Mouse (Mus musculus) lung, postnatal 4 days (tissue): ENCODE measurements around the gene Slc37a3.
"Not testable (repeated sequence)": the region's sequence is repeated elsewhere in the genome, so short reads cannot be mapped to it uniquely, and the experiment has no call there.

ENCODE experiments used
- DNase-seq, 2 experiments: peaks; one replicate each; pipeline ENCODE4 v3.0.0; 2021

The Slc37a3 gene

DNA sequence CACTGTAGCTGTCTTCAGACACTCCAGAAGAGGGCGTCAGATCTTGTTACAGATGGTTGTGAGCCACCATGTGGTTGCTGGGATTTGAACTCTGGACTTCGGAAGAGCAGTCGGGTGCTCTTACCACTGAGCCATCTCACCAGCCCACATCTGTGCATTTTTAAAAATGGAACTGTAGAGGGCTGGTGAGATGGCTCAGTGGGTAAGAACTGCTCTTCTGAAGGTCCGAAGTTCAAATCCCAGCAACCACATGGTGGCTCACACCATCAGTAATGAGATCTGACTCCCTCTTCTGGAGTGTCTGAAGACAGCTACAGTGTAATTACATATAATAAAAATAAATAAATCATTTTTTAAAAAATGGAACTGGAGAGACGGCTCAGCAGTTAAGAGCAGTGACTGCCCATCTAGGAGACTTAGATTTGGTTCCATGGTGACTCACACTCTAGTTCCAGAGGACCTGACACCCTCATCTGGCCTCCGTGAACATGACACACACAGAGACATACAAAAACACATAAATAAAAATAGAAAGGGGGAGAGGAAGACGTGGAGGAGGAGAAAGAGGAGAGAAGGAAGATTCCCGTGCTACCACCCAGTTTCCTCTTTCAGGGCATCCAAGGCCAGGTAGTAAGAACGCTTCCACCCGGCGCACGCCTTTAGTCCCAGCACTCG, 823 bp upstream of the Slc37a3 start:
- not testable (repeated sequence) for DNase-seq

DNA sequence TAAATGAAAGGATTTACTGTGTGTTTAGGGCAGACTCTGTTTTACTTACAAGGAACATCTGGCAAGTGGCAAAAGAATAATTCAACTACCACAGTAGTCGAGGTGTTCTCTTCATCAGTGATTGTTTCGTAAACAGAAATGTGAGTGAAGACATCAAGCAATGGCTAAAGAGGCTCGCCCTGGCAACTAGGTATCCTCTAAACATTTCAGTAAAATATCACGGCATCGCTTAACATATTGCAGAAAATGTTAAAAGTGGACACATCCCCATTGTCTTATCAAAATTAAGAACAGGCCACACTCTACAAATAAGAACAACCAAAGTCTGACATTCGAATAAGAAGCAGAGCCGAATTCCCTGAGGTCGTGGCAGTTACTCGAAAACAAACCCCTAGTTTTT, 700 bp downstream of the Slc37a3 start:
- DNase-seq: no peak

DNA sequence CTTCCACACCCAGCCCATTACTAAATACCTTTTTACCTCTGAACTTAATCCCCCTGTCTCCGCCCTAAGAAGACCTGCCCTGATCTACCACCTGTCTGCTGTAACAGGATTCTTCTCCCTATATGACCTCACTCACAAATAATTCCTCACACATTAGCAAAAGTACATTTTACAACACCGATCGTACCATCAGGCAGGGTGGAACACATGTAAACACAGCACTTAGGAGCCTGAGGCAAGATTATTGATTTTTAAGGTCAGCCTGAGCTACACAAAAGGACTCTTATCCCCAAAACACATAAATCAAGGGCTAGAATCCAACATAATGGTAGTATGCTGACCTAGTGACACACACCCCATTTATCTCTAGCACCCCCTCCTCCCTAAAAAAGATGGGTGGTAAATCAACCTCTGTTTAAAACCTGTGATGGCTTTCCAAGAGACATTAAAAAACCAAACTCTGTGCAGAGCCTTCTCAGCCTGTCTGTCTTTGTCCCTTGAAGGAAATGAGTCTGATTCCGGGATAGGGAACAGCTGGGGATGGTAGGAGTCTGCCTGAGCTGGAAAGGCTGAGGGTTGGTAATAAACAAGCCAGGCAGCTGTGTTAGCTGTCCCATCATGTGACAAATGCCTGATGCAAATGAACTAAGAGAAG, 4.0 kb downstream of the Slc37a3 start:
- no peak for DNase-seq

DNA sequence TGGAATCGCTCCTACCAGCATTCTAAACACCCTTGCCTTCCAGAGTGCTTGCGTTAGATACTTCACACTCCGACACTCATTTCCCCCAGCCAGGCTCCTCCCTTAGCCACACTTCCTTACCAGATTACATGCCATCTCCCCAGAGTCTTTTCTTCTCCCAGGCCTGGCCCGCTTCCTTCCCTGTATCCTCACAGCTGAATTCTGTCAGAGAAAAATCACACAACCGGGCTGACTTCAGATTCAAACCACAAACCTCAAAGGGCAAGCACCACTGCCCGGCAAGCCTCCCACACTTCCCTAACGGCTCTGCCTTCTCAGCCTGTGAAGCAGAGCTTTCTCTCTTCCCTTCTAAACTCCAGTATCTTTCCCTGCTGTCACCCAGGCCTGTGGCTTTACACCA, 4.7 kb downstream of the Slc37a3 start:
- peak; percentile 55 to 61 for DNase-seq

DNA sequence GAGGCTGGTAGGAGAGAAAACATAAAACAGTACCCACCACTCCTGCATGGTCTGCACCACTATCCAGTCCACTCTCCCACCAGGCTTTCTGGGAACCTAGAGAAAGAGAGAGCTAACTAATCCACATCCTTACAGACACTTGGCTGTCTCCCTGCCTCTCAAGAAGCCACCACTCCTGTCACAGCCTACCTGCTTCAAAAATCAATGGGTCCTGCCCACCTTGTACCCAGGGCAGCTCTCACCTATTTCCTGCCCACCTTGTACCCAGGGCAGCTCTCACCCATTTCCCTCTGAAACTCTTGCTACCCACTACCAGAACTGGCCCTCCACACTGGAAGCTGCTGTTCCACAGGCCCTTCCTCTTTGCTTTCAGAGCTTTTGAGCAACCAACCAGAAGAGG, 5.4 kb downstream of the Slc37a3 start:
- DNase-seq: no peak

DNA sequence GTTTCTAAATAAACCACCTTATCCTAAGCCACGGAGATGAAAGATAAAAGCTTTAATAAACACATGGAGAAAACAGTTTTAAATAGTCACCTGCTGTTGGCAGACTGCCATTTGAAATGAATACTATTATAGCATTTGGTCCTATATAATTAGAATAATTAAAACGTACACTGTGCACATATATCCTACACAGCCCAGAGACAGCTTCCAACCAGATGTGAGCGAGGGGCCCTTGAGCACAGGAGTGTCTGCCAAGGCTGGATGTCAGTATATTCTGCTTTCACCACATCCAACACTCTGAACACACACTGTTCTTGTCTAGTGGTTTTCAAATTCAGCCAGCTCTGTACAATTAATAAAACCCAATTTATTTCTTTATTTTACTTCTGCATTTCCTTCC, 7.8 kb downstream of the Slc37a3 start:
- no peak for DNase-seq

DNA sequence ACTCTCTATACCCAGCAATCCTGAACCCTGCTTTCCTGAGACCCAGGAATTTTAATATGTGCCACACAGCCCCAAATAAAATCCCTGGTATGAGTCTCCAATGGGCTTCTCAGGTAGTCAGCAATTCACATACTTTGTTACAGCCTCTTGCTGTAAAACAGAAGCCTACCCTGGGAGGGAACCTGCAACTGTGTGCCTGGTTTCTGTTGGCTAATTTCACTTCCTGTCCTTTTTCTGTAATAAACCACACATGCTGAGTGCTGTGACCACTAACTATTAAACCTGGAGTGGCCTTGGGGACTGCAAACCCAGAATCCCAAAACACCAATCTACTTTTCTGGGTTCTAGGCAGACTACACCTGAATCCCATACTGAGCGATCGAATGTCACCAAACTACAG, 14.8 kb downstream of the Slc37a3 start:
- DNase-seq: no peak

DNA sequence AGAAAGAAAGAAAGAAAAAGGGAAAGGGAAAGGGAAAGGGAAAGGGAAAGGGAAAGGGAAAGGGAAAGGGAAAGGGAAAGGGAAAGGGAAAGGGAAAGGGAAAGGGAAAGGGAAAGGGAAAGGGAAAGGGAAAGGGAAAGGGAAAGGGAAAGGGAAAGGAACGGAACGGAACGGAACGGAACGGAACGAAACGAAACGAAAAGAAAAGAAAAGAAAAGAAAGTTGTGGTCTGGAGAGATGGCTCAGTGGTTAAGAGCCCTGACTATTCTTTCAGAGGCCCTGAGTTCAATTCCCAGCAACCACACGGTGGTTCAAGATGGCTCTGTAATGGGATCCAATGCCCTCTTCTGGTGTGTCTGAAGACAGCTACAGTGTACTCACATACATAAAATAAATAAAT, 18.3 kb downstream of the Slc37a3 start:
- not testable (repeated sequence) for DNase-seq

DNA sequence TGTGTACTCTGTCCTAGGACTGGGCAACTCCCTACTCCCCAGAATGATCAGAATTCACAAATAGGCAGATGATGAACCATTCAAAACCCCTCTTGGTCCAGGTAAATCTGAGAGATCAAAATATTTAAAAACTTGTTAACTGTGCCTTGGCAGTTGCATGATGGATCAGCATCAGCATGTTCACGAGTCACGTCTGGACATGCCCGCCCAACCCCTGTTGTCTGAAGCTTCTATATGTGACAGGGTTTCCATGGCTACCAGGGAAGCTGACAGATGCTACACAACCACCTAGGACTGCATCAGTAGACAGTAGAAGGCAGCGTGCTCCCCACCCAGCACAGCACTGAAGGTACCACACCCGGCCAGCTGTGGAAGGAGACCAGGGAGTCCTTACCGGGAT, 28.5 kb downstream of the Slc37a3 start:
- DNase-seq: no peak

DNA sequence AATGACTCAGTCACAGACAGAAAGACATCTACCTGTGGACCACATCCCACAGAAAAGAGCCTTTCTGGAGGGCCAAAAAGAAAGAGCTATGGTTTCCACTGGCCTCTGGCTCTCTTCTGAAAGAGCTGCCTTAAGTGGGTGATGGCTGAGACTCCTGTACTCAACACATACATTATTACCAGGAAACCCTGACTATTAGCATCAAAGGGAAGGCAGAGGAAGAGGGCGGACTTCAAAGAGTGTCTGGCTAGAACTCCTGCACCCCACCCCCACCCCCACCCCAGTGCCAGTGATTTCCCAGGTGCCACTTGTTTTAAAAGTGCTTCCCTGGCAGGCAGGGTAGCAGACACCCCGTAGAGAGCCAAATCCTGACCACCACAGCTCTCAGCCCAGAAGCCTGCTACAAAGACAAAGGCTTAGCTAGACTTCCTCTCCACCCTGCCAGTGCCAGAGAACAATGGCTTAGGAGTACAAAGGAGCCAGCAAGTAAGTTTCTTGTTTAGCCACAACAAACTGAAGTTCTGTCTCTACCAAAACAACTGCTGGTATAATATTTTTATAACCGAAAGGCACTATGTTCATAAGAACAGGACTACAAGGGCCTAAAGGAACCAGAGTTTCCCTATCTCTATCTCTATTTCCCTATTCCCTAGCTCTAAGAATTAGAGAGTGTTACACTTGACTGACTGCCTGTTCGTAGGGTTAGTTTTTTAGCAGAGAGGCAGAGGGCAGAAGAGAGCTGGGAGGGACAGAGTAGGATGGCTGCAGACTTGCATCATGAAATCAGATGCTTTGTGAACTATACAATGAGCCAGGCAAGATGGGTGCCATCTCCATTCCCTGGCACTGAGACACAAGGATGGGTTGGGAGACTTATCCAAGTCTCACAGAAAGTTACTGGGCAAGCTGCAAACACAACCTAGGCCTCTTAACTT, 29.3 kb downstream of the Slc37a3 start:
- no peak for DNase-seq

DNA sequence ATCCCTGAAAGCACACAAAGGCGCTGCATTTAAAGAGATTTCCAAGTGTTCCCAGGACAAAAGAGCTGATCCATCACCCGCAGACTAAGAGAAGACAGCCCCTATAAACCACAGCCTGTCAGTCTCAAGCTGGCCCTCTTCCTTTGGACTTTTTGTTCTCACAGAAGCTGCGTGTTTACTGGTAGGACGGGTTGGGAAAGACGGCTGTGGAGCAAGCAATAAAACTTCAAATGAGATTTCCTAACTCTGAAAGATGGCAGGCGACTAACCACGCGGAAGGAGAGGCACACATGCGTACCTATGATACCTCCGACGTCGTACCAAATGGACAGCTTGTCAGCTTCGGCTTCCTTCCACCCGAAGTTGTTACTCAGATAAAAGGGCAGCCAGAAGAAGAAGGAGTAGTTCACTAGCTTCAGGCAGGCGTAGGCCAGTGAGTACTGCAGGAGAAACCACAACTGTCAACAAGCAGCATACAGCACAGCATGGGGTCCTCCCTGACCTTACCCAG, 30.4 kb downstream of the Slc37a3 start:
- DNase-seq: peak in 1 of 2 experiments; percentile 29

DNA sequence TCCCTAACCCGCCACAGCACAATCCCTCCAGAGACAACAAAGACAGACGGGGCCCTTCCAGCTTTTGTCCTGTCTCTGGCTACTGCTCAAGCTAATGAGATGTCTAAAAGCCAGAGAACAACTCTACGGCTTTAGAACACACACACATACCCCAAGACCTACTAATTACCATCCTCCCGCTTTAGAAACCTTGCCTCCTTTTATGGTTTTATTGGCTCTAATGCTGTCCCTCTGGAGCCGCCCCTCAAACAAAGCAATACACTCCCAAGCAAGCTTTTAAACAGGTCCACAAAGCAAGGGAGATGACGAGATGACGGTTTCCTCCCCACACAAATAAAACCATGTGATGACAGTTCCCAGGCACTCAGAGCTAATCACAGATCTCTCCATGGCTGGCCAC, 32.0 kb downstream of the Slc37a3 start:
- DNase-seq: no peak

DNA sequence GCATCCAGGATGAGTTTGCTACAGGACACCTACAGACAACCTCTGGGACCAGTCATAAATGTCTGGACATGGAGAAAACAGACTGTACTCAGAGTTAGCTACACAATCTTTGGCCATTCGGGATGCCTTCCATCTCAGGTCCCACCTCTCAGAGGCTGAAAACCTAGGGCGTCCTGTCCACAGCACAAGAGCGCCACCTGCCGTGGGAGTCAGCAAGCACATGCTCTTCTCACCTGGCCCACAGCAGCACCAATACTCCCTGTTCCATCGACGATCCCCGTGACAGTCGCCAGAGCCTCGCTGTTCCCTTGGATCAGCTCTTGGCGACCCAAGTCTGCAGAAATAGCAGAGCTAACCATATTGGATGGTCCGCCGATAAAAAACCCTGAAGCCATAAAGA, 33.5 kb downstream of the Slc37a3 start:
- DNase-seq: peak; percentile 82 to 87

DNA sequence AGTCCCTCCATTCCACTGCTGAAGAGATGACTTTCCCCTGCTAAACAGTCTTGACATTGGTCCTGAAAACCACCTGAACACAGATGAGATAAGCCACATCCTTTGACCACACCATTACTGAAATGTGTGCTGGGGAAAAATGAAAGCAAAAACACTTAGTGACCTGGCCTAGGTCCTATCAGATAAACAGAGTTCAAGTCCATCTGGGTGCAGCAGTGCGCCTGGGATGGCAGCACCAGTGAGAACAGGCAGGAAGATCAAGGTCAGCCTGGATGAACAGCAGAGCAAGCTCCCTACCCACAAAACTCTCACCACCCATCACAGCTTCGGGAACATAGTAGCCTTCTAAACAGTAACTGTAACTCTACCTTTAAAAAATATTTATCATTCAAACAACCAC, 35.7 kb downstream of the Slc37a3 start:
- no peak for DNase-seq

DNA sequence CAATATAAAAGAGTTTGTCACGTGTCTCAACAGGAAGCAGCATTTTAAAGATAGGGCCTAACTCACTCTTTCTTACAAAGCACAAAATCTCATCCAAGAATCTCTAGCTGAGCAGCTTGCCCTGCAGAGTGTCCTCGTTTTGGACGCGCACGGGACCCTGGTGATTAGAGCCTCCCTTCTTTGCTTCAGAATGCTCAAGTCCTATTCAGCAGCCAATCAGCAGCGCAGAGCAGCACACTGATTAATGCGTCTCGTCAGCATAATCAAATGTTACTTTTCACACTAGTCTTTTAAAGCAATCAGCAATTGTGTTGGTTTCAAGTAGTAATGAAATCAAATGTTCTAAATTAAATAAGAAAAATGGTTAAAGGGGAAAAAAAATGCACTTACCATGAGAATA, 39.1 kb downstream of the Slc37a3 start:
- no peak for DNase-seq

DNA sequence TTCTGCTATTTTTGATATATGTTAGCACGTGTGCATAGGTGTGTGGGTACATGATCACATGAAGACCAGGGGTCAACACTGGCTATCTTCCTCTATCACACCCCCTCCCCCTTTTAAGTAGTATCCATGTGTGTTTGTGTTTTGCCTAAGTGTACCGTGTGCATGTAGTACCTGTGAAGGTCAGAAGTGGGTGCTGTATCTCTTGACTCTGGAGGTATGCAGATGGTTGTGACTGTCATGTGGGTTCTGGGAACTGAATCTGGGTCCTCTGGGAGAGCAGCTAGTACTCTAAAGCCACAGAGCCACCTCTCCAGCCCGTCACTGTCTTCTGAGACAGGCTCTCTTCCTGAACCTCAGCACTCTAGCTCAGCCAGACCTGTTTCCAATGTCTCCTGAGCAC, 42.6 kb downstream of the Slc37a3 start:
- no peak for DNase-seq

DNA sequence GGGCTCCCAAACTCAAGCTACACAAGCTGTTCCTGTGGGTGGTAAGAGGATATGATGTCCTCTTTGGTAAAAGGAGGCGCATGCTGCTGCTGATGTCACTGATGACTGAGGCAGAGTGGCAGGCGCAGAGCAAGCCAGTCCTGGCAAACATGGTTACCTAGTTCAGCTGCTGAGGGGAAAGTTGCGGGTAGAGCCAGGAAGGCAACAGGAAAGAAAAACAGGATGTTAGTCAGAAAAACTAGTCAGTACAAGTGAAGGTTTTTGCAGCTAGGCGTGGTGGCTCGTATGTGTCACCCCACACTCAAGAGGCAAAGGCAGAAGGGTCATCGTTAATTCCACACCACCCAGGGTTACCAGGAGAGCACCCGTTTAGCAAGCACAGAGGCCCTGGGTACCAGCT, 43.3 kb downstream of the Slc37a3 start:
- no peak for DNase-seq

DNA sequence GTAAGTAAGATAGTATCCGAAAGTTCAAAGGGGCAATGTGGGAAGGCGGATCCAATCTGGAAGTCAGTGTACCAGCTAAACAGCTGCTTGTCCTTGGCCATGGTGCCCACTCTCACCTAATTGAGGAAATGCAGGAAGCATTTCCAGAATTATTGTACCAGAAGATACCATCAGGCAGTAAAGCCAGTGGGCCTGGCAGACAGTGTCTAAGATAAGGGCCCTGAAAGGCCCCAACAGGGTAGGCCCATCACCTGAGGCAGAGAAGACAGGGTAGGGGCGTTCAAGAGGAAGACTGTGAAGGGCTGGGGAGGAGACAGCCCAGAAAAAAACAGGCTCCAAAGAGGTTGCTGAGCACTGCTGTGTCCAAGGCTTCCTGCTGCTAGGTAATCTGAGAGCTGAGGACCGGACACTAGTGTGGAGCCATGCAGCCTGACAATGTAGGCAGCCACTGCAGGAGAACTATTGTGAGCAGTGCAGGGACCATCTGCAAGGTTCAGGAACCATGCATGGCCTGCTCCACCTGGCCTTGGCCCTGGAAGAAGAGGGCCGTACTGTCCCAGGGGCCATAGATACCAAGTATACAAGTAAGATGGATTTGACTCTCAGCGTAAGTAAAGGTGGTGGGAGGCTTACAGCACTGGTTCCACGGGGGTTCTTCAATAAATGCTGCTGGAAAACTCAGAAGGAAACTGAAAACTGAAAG, 45.3 kb downstream of the Slc37a3 start:
- no peak for DNase-seq

DNA sequence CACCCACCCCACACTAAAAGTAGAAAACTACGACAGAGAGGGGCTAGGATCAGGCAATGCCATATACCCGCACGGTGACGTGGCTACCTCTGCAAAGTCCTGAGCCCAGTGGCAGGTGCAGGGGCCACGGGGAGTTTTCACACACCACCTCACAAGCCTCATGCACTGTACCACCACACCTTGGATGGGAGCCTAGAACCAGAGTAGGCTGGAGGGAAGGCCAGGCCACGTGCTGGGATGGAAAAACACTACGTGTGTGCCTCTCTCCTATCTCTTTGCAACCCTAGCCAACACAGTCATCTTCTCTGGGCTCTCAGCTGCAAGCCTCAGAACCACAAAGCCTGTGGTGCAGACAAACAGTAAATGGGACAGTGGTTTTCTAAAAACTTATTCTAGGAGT, 46.5 kb downstream of the Slc37a3 start:
- no peak for DNase-seq

DNA sequence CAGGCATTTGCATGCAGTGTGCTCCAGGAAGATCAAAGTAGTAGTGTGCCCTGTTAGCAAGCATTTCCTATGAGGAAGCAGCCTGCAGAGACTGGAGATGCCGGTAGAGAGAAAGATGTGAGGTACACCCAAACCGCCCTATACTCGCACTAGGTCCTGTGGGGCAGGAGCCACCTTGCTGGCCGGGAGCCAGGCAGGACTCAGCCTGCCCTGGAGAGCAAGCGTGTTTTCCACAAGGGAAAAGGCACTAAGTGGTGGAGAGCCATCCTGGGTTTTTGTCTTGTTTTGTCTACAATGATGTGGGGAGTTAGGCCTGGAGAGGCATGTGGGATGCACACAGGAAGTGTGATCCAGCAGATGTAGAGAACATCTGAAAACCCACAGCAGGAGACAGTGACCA, 57.2 kb downstream of the Slc37a3 start:
- DNase-seq: no peak

DNA sequence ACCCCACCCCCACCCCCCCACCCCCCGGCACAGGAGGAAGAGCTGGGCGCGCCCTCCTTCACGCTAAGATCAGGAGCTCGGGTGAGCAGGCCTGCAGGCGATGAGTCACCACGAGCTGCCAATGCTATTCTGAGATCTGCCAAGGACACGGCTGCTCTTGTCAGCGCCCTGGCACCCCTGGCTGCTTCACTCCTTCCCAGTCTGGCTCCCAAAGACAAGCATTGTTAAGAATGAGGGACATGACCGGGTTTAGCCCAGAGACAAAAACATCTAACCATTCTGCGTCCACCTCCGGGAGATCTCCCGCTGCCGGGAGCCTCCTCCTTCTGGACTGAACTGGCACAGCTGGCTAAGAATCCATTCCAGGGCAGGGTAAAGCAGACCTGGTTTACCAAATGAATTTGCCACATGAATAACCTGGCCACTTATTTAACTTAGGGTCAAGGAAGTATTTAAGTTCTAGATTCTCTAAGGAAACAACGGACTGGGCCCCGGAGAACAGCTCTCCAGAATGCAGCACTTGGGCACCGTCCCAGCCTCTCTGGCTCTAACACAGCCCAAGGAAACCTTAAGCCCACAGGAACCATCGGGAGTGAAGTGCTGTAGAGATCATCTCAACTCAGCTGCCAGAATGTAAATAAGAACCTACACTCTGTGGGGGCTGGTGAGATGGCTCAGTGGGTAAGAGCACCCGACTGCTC, 58.3 kb downstream of the Slc37a3 start:
- DNase-seq: peak; percentile 49 to 76

DNA sequence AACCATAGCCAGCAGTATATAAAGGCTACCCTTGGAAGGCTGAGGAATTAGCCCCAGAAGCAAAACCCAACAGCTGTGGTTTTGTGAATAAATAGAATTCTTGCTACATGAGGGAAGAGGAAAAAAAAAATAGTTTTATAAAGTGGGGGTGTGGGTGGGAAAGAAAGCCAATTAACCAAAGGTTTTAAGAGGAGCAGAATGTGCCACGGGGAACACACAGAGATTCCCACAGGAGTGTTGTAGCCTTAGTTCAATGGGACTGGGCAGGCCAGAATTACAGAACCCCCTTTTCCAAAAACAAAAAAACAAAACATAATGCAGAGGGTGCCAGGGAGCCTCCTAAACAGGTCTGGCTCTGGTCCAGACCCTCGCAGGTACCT, 58.9 kb downstream of the Slc37a3 start:
- DNase-seq: no peak
